Mouse (Mus musculus): ENCODE results near the gene D930007J09Rik.

DNA sequence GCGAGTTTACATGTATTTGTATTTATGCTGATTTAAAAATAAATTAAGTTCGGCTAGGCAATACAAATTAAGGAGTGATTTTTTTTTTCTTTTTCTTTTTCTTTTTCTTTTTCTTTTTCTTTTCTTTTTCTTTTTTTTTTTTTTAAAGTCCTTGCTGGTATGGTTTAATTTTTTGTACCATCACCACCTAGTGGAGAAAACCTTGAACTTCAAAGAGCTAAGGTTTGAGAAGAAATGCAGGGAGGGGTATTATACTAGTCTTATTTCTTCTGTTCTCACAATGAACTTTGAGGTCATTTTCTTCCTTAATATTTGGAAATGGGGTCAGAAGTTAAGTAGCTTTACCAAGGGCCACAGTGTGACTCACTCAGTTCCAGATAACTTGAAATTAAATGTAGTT, 3.5 kb downstream of the D930007J09Rik start:
- TF ChIP-seq TAL1 (IDR thresholded peaks at IDR 0.05; ENCODE audit: low read length) (no peak), POLR2A (IDR thresholded peaks at IDR 0.05; ENCODE audit: control insufficient read depth in 1 of 2, insufficient read depth in 1 of 2, low read depth in 1 of 2, low read length in 2 of 2, poor library complexity in 1 of 2) (no peak)
